Mouse (Mus musculus) embryonic facial prominence, embryonic 12.5 days (tissue): ENCODE results near the gene Cend1. TPM values are rescaled to one million over a fixed set of nuclear protein-coding genes. Genes with fewer than 3 reads are reported as not detected.

ENCODE experiments used
- ATAC-seq: fragments of 200-750 bp; cut with Nextera tagmentation; 2 replicates; pipeline ENCODE4 v1.8.0; 2017; ENCODE audit not compliant: insufficient number of reproducible peaks, insufficient read depth, low FRiP score, low TSS enrichment
- H3K27ac ChIP-seq: fragments of 300-500 bp; sonication (generic); 2 replicates; pipeline ENCODE4 v1.5.1; 2016; ENCODE audit warnings: mild to moderate bottlenecking
- H3K27me3 ChIP-seq: fragments of 300-500 bp; sonication (generic); 2 replicates; pipeline ENCODE4 v1.6.1; 2016; ENCODE audit warnings: mild to moderate bottlenecking, moderate library complexity
- H3K36me3 ChIP-seq: fragments of 300-500 bp; sonication (generic); 2 replicates; pipeline ENCODE4 v1.6.1; 2016; ENCODE audit warnings: mild to moderate bottlenecking
- H3K4me1 ChIP-seq: fragments of 300-500 bp; sonication (generic); 2 replicates; pipeline ENCODE4 v1.6.1; 2016
- H3K4me2 ChIP-seq: fragments of 300-500 bp; sonication (generic); replicated peaks from 2 replicates; pipeline ENCODE4 v1.6.1; 2016; ENCODE audit warnings: mild to moderate bottlenecking, moderate library complexity
- H3K4me3 ChIP-seq: fragments of 300-500 bp; sonication (generic); 2 replicates; pipeline ENCODE4 v1.5.1; 2016; ENCODE audit warnings: mild to moderate bottlenecking
- H3K9ac ChIP-seq: fragments of 300-500 bp; sonication (generic); 2 replicates; pipeline ENCODE4 v1.6.1; 2016; ENCODE audit warnings: mild to moderate bottlenecking, moderate library complexity
- H3K9me3 ChIP-seq: fragments of 300-500 bp; sonication (generic); 2 replicates; pipeline ENCODE4 v1.6.1; 2016; ENCODE audit warnings: mild to moderate bottlenecking, moderate library complexity
- WGBS: fragments of 180-500 bp; shearing (Covaris S2); methylation state at CpG from one replicate; pipeline ENCODE4 v1.1.7; 2016; 5-methylcytosine and 5-hydroxymethylcytosine counted together
- polyA plus RNA-seq: library from polyadenylated mRNA; unstranded; fragments of >200 nt; fragmentation: Nextera tagmentation; extraction: Ambion mirVana; gene quantifications from 2 replicates; pipeline ENCODE4 v1.2.1, GENCODE M21; 2016

The Cend1 gene
- polyA plus RNA-seq, 1 experiment from 2014 or later: 7.4 TPM

GRCm38 (mm10) chr7:141439811-141440210, 10.5 kb upstream of the Cend1 start:
- Histone ChIP-seq H3K27ac (no peak overlapping the region), H3K4me3 (no peak overlapping the region), H3K4me2 (no peak overlapping the region), H3K4me1 (peaks cover 41% of the 10 kb centered on the region), H3K36me3 (peaks cover 41% of the 10 kb centered on the region), H3K9me3 (no peaks in the 10 kb centered on the region), H3K27me3 (no peaks in the 10 kb centered on the region), H3K9ac (no peak overlapping the region)
- 93% methylated on average over 11 of the region's 11 CpGs for WGBS
- ATAC-seq: no peak

- Histone ChIP-seq H3K27me3 (no peaks in the 10 kb centered on the region), H3K4me1 (peaks cover 47% of the 10 kb centered on the region), H3K9me3 (no peaks in the 10 kb centered on the region), H3K27ac (no peak overlapping the region), H3K36me3 (peaks cover 41% of the 10 kb centered on the region), H3K4me3 (no peak overlapping the region), H3K9ac (no peak overlapping the region), H3K4me2 (no peak overlapping the region)
- ATAC-seq: no peak
- 91% methylated on average over 10 of the region's 10 CpGs for WGBS
These were observed 9.9 kb upstream of the Cend1 start for GRCm38 (mm10) chr7:141439140-141439679.

- H3K36me3 ChIP-seq: peaks cover 46% of the 10 kb centered on the region
- 86% methylated on average over 12 of the region's 12 CpGs for WGBS
- H3K4me1 ChIP-seq: peaks cover 54% of the 10 kb centered on the region
These were observed 9.1 kb upstream of the Cend1 start for GRCm38 (mm10) chr7:141438201-141438968.

GRCm38 (mm10) chr7:141437178-141438120, 8.2 kb upstream of the Cend1 start, which contains the start of gene Slc25a22:
TSS of gene Slc25a22 (minus strand) at chr7:141437892.
- H3K4me2 ChIP-seq: peak within 1 kb of the TSS; percentile 92
- H3K4me1 ChIP-seq: peaks cover 45% of the 10 kb centered on the region
- H3K9me3 ChIP-seq: no peaks in the 10 kb centered on the region
- H3K27me3 ChIP-seq: no peaks in the 10 kb centered on the region
- ATAC-seq: peak; percentile 71
- H3K9ac ChIP-seq: peak within 1 kb of the TSS; percentile 87
- peaks cover 53% of the 10 kb centered on the region for H3K36me3 ChIP-seq
- H3K4me3 ChIP-seq: peak within 1 kb of the TSS; percentile 67
- H3K27ac ChIP-seq: peak within 1 kb of the TSS; percentile 72
- WGBS: 6% methylated on average over 53 of the region's 53 CpGs

More at GRCm38 (mm10) chr7:141438201-141438968, 9.1 kb upstream of the Cend1 start:
- no peak for ATAC-seq
- Histone ChIP-seq H3K9ac (no peak overlapping the region), H3K27ac (no peak overlapping the region), H3K4me2 (no peak overlapping the region), H3K9me3 (no peaks in the 10 kb centered on the region), H3K27me3 (no peaks in the 10 kb centered on the region), H3K4me3 (no peak overlapping the region)

GRCm38 (mm10) chr7:141436523-141436892, 7.2 kb upstream of the Cend1 start:
- peaks cover 35% of the 10 kb centered on the region for H3K4me1 ChIP-seq
- no peaks in the 10 kb centered on the region for H3K9me3 ChIP-seq
- no peak for ATAC-seq
- peak overlapping the region; percentile 67 for H3K4me3 ChIP-seq
- H3K27me3 ChIP-seq: no peaks in the 10 kb centered on the region
- H3K9ac ChIP-seq: peak overlapping the region; percentile 87; the same call in 1 of the 2 replicates
- H3K36me3 ChIP-seq: peaks cover 56% of the 10 kb centered on the region
- peak overlapping the region; percentile 72; the same call in 1 of the 2 replicates for H3K27ac ChIP-seq
- 66% methylated on average over 2 of the region's 2 CpGs for WGBS
- peak overlapping the region; percentile 92 for H3K4me2 ChIP-seq

- Histone ChIP-seq H3K9me3 (no peaks in the 10 kb centered on the region), H3K4me1 (peaks cover 35% of the 10 kb centered on the region), H3K4me3 (peak overlapping the region; percentile 67), H3K4me2 (peak overlapping the region; percentile 92), H3K27ac (no peak overlapping the region), H3K27me3 (no peaks in the 10 kb centered on the region), H3K36me3 (peaks cover 56% of the 10 kb centered on the region), H3K9ac (no peak overlapping the region)
- WGBS: 76% methylated on average over 9 of the region's 9 CpGs
- no peak for ATAC-seq
These were observed 6.7 kb upstream of the Cend1 start for GRCm38 (mm10) chr7:141435856-141436522.

- Histone ChIP-seq H3K4me2 (peak overlapping the region; percentile 72), H3K36me3 (peaks cover 57% of the 10 kb centered on the region), H3K9me3 (no peaks in the 10 kb centered on the region), H3K9ac (peak overlapping the region; percentile 68), H3K4me1 (peaks cover 35% of the 10 kb centered on the region), H3K4me3 (peak overlapping the region; percentile 50), H3K27me3 (no peaks in the 10 kb centered on the region), H3K27ac (peak overlapping the region; percentile 67)
- WGBS: 5% methylated on average over 17 of the region's 17 CpGs
- no peak for ATAC-seq
These were observed 6.0 kb upstream of the Cend1 start for GRCm38 (mm10) chr7:141435129-141435855.

GRCm38 (mm10) chr7:141434464-141434863, 5.2 kb upstream of the Cend1 start:
- Histone ChIP-seq H3K4me1 (peaks cover 40% of the 10 kb centered on the region), H3K9ac (peak overlapping the region; percentile 68), H3K4me2 (peak overlapping the region; percentile 72), H3K9me3 (no peaks in the 10 kb centered on the region), H3K27me3 (no peaks in the 10 kb centered on the region), H3K4me3 (peak overlapping the region; percentile 50), H3K36me3 (peaks cover 52% of the 10 kb centered on the region), H3K27ac (peak overlapping the region; percentile 67; the same call in 1 of the 2 replicates)
- ATAC-seq: no peak
- WGBS: 14% methylated on average over 8 of the region's 8 CpGs

- WGBS: 80% methylated on average over 15 of the region's 15 CpGs
- no peaks in the 10 kb centered on the region for H3K9me3 ChIP-seq
- H3K27ac ChIP-seq: no peak overlapping the region
- H3K36me3 ChIP-seq: peaks cover 45% of the 10 kb centered on the region
- H3K4me2 ChIP-seq: peak overlapping the region; percentile 72
- H3K4me1 ChIP-seq: peaks cover 47% of the 10 kb centered on the region
- no peak for ATAC-seq
- H3K27me3 ChIP-seq: no peaks in the 10 kb centered on the region
- peak overlapping the region; percentile 68 for H3K9ac ChIP-seq
- H3K4me3 ChIP-seq: peak overlapping the region; percentile 50
These were observed 4.5 kb upstream of the Cend1 start for GRCm38 (mm10) chr7:141433517-141434400.
